Mouse (Mus musculus): Measurements from ENCODE around the gene Aph1c.
"Not testable (repeated sequence)": the region's sequence is repeated elsewhere in the genome, so short reads cannot be mapped to it uniquely, and the experiment has no call there.

DNA sequence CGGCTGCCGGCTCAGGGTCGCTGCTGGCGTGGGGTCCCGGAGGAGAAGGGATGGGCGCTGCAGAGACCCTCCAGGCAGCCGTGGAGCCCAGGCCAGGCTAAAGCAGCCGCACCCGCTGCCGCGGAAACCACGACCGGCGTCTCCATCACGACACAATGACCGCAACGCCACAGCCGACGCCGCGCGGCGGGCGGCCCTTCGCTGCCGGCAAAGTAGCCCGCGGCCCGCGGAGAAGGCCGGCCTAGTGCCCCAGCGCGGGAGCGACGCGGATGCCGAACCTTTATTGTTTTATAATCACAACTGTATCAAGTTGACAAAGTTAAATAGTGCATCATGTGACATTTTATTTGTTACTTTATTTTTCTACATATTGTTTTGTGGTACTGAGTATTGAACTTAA lies 28.6 kb downstream of the Aph1c start:
- not testable (repeated sequence) for TF ChIP-seq POLR2A (IDR thresholded peaks at IDR 0.05; ENCODE audit: low read depth, low read length); CTCF (IDR thresholded peaks at IDR 0.05; ENCODE audit: extremely low read depth, insufficient read depth, insufficient read length, insufficient replicate concordance)

Measured in spleen, adult 2 months (tissue).